Mouse (Mus musculus) large intestine, adult 2 months (tissue): ENCODE measurements at regions not wholly inside any gene's neighbourhood (a gene's known extent, or its start where the extent isn't known, plus 50 kb on each side); places are given as distances from the start of the nearest gene placed in this dataset.

Experiments
- DNase-seq: peaks from one replicate; pipeline ENCODE4 v3.0.0-alpha.2; 2012; ENCODE audit warnings: low read depth, low spot score
- WGBS: fragments of 180-500 bp; shearing (Covaris S2); methylation state at CpG from one replicate; pipeline ENCODE4 v1.1.7; 2018; 5-methylcytosine and 5-hydroxymethylcytosine counted together

DNA sequence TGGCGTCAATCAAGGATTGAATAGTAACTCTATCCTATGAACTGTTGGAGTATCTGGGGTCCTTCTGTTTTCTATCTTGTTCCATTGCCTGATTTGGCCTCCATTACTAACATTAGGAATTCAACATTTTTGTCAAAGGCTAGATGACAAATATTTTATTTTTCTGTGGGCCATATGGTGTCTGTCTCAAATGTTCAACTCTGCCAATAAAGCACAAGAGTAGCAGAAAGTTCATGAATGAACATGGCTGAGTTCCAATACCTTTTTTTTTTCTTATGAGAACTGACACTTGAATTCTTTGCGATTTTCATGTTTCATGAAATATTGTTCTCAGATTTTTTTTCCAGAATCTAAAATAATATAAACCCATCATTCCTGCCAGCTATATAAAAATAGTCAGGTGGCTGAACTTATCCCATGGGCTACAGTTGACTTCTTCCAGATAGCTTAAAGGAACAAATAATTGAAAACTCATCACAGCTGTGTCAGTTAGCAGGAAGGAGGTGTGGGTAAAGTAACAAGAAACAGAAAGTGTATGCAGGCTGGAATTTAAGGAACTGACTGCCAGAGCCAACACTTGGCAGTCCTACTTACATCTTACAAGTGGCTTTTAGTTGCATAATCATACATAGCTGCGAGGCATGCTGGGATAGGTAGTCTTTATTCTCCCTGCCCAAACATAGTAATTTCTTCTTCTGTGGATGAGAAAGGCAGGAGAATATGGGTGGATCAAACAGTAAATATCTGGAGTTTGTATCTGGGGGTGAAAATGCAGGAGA is 469.8 kb downstream of the Bckdhb start:
- no peak for DNase-seq

DNA sequence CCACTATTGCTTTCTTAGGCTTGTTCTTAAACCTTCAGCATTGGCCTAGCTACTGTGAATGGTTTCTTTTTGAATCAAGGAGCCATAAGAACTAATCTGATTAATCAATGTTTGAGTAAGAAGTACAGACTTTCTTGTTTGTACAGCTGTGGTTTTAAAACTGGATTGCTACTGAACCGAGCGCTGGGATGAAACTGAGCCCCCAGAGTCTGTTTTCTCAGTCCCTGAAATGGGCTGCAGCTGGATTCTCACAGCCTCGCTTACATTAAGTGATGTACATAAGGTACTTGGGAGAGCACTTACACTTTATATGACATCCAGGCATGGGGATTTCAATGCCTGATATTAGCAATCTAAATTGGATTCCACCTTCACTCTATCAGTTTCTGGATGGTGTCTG is 474.5 kb downstream of the Bckdhb start:
- 25% methylated on average over 3 of the region's 3 CpGs for WGBS
- DNase-seq: no peak

More for the DNA sequence above, 469.8 kb downstream of the Bckdhb start:
- WGBS: 76% methylated on average over 3 of the region's 3 CpGs

DNA sequence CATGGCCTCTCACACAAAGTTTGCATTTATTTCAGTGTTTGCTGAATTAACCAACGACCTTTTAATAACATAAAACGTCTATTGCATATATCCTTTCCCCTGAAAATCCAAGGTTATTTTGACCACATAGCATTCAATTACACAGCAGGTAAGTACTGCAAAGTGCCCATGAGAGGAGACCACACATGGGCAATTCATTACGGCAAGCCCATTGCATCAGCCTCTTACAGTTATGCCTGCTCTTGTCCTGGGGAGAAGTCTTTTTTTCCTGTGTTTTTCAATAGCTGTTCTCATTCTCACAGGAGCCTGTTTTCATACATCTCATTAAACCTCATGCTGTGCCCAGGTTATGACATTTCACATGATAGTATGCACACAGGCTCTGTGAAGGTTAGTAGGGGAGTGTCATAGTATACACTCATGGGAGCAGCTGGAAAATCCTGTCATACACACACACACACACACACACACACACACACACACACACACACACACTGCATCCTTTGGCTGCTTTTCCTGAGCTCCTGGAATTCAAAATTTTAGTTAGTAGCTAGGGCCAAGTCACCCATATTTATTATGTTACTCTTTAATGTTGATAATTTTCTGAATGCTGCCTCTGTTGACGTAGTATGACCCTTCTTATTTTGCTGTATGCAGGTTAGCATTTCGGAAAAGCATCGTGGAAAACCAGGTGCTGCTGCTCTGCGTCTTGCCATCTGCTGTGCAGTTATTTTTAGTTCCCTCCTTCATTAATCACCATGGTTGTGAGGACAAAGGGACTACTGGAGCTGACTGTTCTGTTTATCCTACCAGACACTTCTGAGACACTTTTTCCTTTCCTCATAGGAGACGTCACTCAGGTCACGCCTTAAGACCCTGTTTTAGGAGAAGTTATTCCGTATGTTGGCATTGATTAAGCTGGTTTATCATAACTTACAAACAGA is 483.6 kb downstream of the Bckdhb start:
- 64% methylated on average over 10 of the region's 10 CpGs for WGBS
- DNase-seq: no peak
